Mouse (Mus musculus): ENCODE measurements around the gene Frrs1l. TPM values are rescaled to one million over a fixed set of nuclear protein-coding genes. Genes with fewer than 3 reads are reported as not detected.

The Frrs1l gene
- not detected for polyA plus RNA-seq (2014; fragmentation: Illumina TruSeq; extraction: RNeasy Lipid Tissue Mini Kit (QIAGEN cat#74804); ENCODE audit: low read depth, low replicate concordance)

GRCm38 (mm10) chr4:56990215-56990584, at the start of gene Frrs1l:
Gene Frrs1l (minus strand): TSS chr4:56990391.

GRCm38 (mm10) chr4:56946641-56947640, 43.2 kb downstream of the Frrs1l start, which contains the start of gene Tmem245:
Gene Tmem245 (minus strand): TSS chr4:56947437.

Other genes starting within 250 kb of the Frrs1l start
- not detected for gene Actl7b, start 248.9 kb downstream of the Frrs1l start, polyA plus RNA-seq (2014; fragmentation: Illumina TruSeq; extraction: RNeasy Lipid Tissue Mini Kit (QIAGEN cat#74804); ENCODE audit: low read depth, low replicate concordance)
- not detected for gene Actl7a, start 247.0 kb downstream of the Frrs1l start, polyA plus RNA-seq (2014; fragmentation: Illumina TruSeq; extraction: RNeasy Lipid Tissue Mini Kit (QIAGEN cat#74804); ENCODE audit: low read depth, low replicate concordance)
- 21.2 TPM for gene Elp1, start 188.1 kb downstream of the Frrs1l start, polyA plus RNA-seq (2014; fragmentation: Illumina TruSeq; extraction: RNeasy Lipid Tissue Mini Kit (QIAGEN cat#74804); ENCODE audit: low read depth, low replicate concordance)
- 15.5 TPM for gene Fam206a, start 188.0 kb downstream of the Frrs1l start, polyA plus RNA-seq (2014; fragmentation: Illumina TruSeq; extraction: RNeasy Lipid Tissue Mini Kit (QIAGEN cat#74804); ENCODE audit: low read depth, low replicate concordance)
- 39.8 TPM for gene Ctnnal1, start 125.2 kb downstream of the Frrs1l start, polyA plus RNA-seq (2014; fragmentation: Illumina TruSeq; extraction: RNeasy Lipid Tissue Mini Kit (QIAGEN cat#74804); ENCODE audit: low read depth, low replicate concordance)
- gene Tmem245, start 43.0 kb downstream of the Frrs1l start, polyA plus RNA-seq (2014; fragmentation: Illumina TruSeq; extraction: RNeasy Lipid Tissue Mini Kit (QIAGEN cat#74804); ENCODE audit: low read depth, low replicate concordance): 40.7 TPM
- 43.9 TPM for gene Epb41l4b, start 153.0 kb upstream of the Frrs1l start, polyA plus RNA-seq (2014; fragmentation: Illumina TruSeq; extraction: RNeasy Lipid Tissue Mini Kit (QIAGEN cat#74804); ENCODE audit: low read depth, low replicate concordance)